Mouse (Mus musculus) kidney, postnatal 14 days (tissue): Measurements from ENCODE around the gene Tmem44.
"Not testable (repeated sequence)": the region's sequence is repeated elsewhere in the genome, so short reads cannot be mapped to it uniquely, and the experiment has no call there.

Source experiments
- DNase-seq: peaks from one replicate; pipeline ENCODE4 v3.0.0; 2022; ENCODE audit warnings: mixed read lengths

Tmem44 gene

GRCm38 (mm10) chr16:30491742-30492141, 58.9 kb downstream of the Tmem44 start:
- no peak for DNase-seq

GRCm38 (mm10) chr16:30490791-30491190, 59.9 kb downstream of the Tmem44 start:
- DNase-seq = no peak

GRCm38 (mm10) chr16:30490316-30490715, 60.3 kb downstream of the Tmem44 start:
- no peak for DNase-seq

- DNase-seq = peak; percentile 43
These were observed 61.0 kb downstream of the Tmem44 start for GRCm38 (mm10) chr16:30489662-30490061.

GRCm38 (mm10) chr16:30486498-30486897, 64.1 kb downstream of the Tmem44 start:
- DNase-seq = no peak

- no peak for DNase-seq
These were observed 72.9 kb downstream of the Tmem44 start for GRCm38 (mm10) chr16:30477791-30478190.

- DNase-seq = no peak
These were observed 73.6 kb downstream of the Tmem44 start for GRCm38 (mm10) chr16:30477006-30477405.

GRCm38 (mm10) chr16:30475633-30476461, 74.8 kb downstream of the Tmem44 start:
- peak; percentile 2 for DNase-seq

- DNase-seq = peak; percentile 2
These were observed 78.2 kb downstream of the Tmem44 start for GRCm38 (mm10) chr16:30472447-30472846.

GRCm38 (mm10) chr16:30471912-30472311, 78.7 kb downstream of the Tmem44 start:
- DNase-seq = no peak

- DNase-seq = no peak
These were observed 81.7 kb downstream of the Tmem44 start for GRCm38 (mm10) chr16:30468944-30469343.

GRCm38 (mm10) chr16:30465680-30466298, 84.9 kb downstream of the Tmem44 start:
- no peak for DNase-seq

- DNase-seq = not testable (repeated sequence)
These were observed 85.9 kb downstream of the Tmem44 start for GRCm38 (mm10) chr16:30464742-30465141.
